9 mouse cellular contexts compared by ENCODE assay signal in genomic region chr8:111735335-111735761, GRCm38 (mm10). TPM values are rescaled to one million over a fixed set of nuclear protein-coding genes. Genes with fewer than 3 reads are reported as not detected.
A peak's percentile ranks its signal among the peaks of the same experiment; 100 is the strongest.
DNase-seq lines count a peak whose midpoint lies in the region; ATAC-seq and TF ChIP-seq lines count a peak whose summit lies in the region.
"Had no signal": no experiment of that assay in that cellular context is flagged by ENCODE, and none has a peak within 500 bp of the region (broad histone marks: within the 10 kb centered on the region; RNA-seq: fewer than 3 reads in every experiment).

No protein-coding gene starts in this region.

- WGBS in cerebellum, adult 2 months, result 30% methylated on average over 8 of the region's 8 CpGs
- WGBS in heart, embryonic 15.5 days, result 41% methylated on average over 8 of the region's 8 CpGs
- 85% methylated on average over 8 of the region's 8 CpGs for WGBS in small intestine, adult 2 months

- H3K36me3 ChIP-seq in heart, embryonic 15.5 days, result no peaks in the 10 kb centered on the region
- H3K36me3 ChIP-seq in small intestine, adult 2 months (ENCODE audit: control insufficient read depth, insufficient read depth, low read length), result no peaks in the 10 kb centered on the region
- H3K36me3 ChIP-seq: liver, embryonic 15.5 days had no signal

- H3K27ac ChIP-seq in cerebellum, adult 2 months (ENCODE audit: insufficient read depth, low read length), result peak overlapping the region; percentile 44; the same call in 1 of the 2 replicates
- peak overlapping the region; percentile 94 for H3K27ac ChIP-seq in brown adipose tissue, adult 24 weeks (replicated peaks; ENCODE audit: low read depth, low read length)
- peak overlapping the region; percentile 92 for H3K27ac ChIP-seq in heart, embryonic 15.5 days
- peak overlapping the region; percentile 26 for H3K27ac ChIP-seq in small intestine, adult 2 months (ENCODE audit: insufficient read depth, low read depth, low read length)
- H3K27ac ChIP-seq: liver, embryonic 15.5 days had no signal

- no peak for TF ChIP-seq POLR2A in cerebellum, adult 2 months (IDR thresholded peaks at IDR 0.05; ENCODE audit: borderline replicate concordance, insufficient read depth, low read length)
- TF ChIP-seq POLR2A in small intestine, adult 2 months (IDR thresholded peaks at IDR 0.05; ENCODE audit: low read depth, low read length), result no peak

- TF ChIP-seq CTCF in cerebellum, adult 2 months (IDR thresholded peaks at IDR 0.05; ENCODE audit: borderline replicate concordance, insufficient read depth, low read depth, low read length), result peak; percentile 9; the same call in 1 of the 2 replicates
- no peak for TF ChIP-seq CTCF in small intestine, adult 2 months (IDR thresholded peaks at IDR 0.05; ENCODE audit: extremely low read depth, insufficient read length, insufficient replicate concordance, low read depth, low read length)

- H3K4me2 ChIP-seq in heart, embryonic 15.5 days, result peak overlapping the region; percentile 36
- H3K4me2 ChIP-seq: liver, embryonic 15.5 days had no signal

- no peaks in the 10 kb centered on the region for H3K9me3 ChIP-seq in heart, embryonic 15.5 days (replicated peaks)
- H3K9me3 ChIP-seq: liver, embryonic 15.5 days had no signal

- H3K4me3 ChIP-seq in cerebellum, adult 2 months (replicated peaks; ENCODE audit: insufficient read depth, low read depth, low read length), result no peak overlapping the region
- H3K4me3 ChIP-seq in brown adipose tissue, adult 24 weeks (ENCODE audit: insufficient read depth, low read depth, low read length), result peak overlapping the region; percentile 47
- H3K4me3 ChIP-seq in heart, embryonic 15.5 days, result no peak overlapping the region
- no peak overlapping the region for H3K4me3 ChIP-seq in small intestine, adult 2 months (ENCODE audit: low read depth, low read length)
- H3K4me3 ChIP-seq: liver, embryonic 15.5 days had no signal

- H3K4me1 ChIP-seq in cerebellum, adult 2 months (ENCODE audit: control insufficient read depth, insufficient read depth, low read length), result peaks cover 74% of the 10 kb centered on the region
- H3K4me1 ChIP-seq in brown adipose tissue, adult 24 weeks (ENCODE audit: control insufficient read depth, insufficient read depth, insufficient read length, low read length), result peaks cover 60% of the 10 kb centered on the region
- peaks cover 82% of the 10 kb centered on the region for H3K4me1 ChIP-seq in heart, embryonic 15.5 days (replicated peaks)
- H3K4me1 ChIP-seq in small intestine, adult 2 months (ENCODE audit: control insufficient read depth, insufficient read depth, insufficient read length, low read length), result peaks cover 64% of the 10 kb centered on the region

- peak overlapping the region; percentile 39; the same call in 1 of the 2 replicates for H3K9ac ChIP-seq in heart, embryonic 15.5 days
- H3K9ac ChIP-seq: liver, embryonic 15.5 days had no signal

- DNase-seq in cerebellum, adult 2 months, result peak; percentile 21 to 32
- DNase-seq in cerebellum, adult 9-11 months, result no peak
- DNase-seq in kidney, postnatal 14 days, result peak; percentile 75
- no peak for DNase-seq in yolk sac, embryonic 10.5 days (ENCODE audit: low spot score)
- DNase-seq in left cerebral cortex, adult 8-10 months (ENCODE audit: low spot score in 2 of 2), result no peak

- H3K27me3 ChIP-seq in cerebellum, adult 2 months (ENCODE audit: control insufficient read depth, insufficient read depth, low read length), result no peaks in the 10 kb centered on the region
- no peaks in the 10 kb centered on the region for H3K27me3 ChIP-seq in heart, embryonic 15.5 days
- H3K27me3 ChIP-seq in small intestine, adult 2 months (ENCODE audit: control insufficient read depth, insufficient read depth, low read length), result no peaks in the 10 kb centered on the region

- no peak for ATAC-seq in heart, embryonic 15.5 days (replicated peaks; ENCODE audit: insufficient number of reproducible peaks, insufficient read depth, low FRiP score, low read depth)

RNA-seq across cellular contexts. Expression of gene Bcar1, which starts 8.3 kb away (rescaled TPM):
- 129 and 146 TPM in 2 replicates for polyA plus RNA-seq in cerebellum, adult 2 months (2012; rRNA removed)
- polyA plus RNA-seq in brown adipose tissue, adult 24 weeks (2012; ENCODE audit: insufficient read depth, insufficient read length, missing spikeins), result 6.5 and 8.7 TPM in 2 replicates
- 40.1 and 45.3 TPM in 2 replicates for polyA plus RNA-seq in heart, embryonic 15.5 days (2015; fragmentation: Nextera tagmentation; extraction: Ambion mirVana)
- 84.1 and 251 TPM in 2 replicates for polyA plus RNA-seq in small intestine, adult 2 months (2012; rRNA removed)
- 10 to 100 TPM; 49.4 to 54.6 (median 53.5) TPM for total RNA-seq in left cerebral cortex, adult 8-10 months (2022)

RNA-seq across cellular contexts. Expression of gene Ctrb1, which starts 44.5 kb away (rescaled TPM):
- polyA plus RNA-seq in cerebellum, adult 2 months (2012; rRNA removed), result 0.29 and 0.33 TPM in 2 replicates
- not detected in 2 replicates for polyA plus RNA-seq in brown adipose tissue, adult 24 weeks (2012; ENCODE audit: insufficient read depth, insufficient read length, missing spikeins)
- 0.43 and 2.9 TPM in 2 replicates for polyA plus RNA-seq in heart, embryonic 15.5 days (2015; fragmentation: Nextera tagmentation; extraction: Ambion mirVana)
- polyA plus RNA-seq in small intestine, adult 2 months (2012; rRNA removed), result 138 and 67,254 TPM in 2 replicates
- not detected for total RNA-seq in left cerebral cortex, adult 8-10 months (2022)

Comparison
In these comparisons a context has a peak if more than half of its experiments do, and no peak if none do; other contexts are left out.
1. DNase-seq: peak in cerebellum, adult 2 months (2 of 2) and kidney, postnatal 14 days (single experiment); none in cerebellum, adult 9-11 months (single experiment), yolk sac, embryonic 10.5 days (single experiment) and left cerebral cortex, adult 8-10 months (0 of 2).
2. H3K27ac ChIP-seq: peak in every context shown above with its lines; median percentile 94 in brown adipose tissue, adult 24 weeks; 92 in heart, embryonic 15.5 days; 44 in cerebellum, adult 2 months; 26 in small intestine, adult 2 months.
3. RNA of gene Ctrb1, which starts 44.5 kb away (polyA plus RNA-seq): 138 to 67,254 TPM in small intestine, adult 2 months; 0.43 to 2.9 TPM in heart, embryonic 15.5 days, 0.29 to 0.33 TPM in cerebellum, adult 2 months and not detected in brown adipose tissue, adult 24 weeks; every median in the first group is over 10 times any median in the second.